Mouse (Mus musculus) ovary, postnatal 14 days (tissue): ENCODE data around the gene Iqgap1.
A peak's percentile ranks its signal among the peaks of the same experiment; 100 is the strongest.

Experiments
- DNase-seq: peaks from one replicate; pipeline ENCODE4 v3.0.0; 2022; ENCODE audit warnings: low spot score

Gene Iqgap1

DNA sequence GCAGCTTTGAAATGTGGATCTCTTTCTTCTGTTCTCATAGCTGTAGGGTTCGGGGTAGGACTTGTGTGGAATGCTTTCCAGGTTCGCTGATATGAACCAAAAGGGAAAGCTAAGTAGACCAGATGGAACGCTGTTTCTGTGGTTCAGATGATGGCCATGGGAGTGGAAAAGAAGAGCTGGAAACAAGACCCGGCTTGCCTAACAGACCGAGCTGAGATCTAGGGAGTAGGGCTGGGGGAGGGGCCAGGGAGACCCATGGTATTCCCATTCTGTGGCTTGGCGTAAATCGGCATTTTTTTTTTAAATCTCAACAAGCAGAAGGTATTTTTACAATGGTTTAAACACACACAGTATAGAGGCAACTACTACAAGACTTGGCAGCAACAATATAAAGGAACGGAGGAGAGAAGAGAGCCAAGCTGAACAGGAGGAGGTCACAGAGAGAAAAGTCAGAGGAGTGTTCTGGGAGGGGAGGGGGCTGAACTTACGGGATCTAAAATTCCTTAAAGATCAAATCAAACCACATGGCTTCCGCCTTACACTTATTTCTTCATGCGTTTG lies at the start of gene Iqgap1:
Iqgap1 (minus strand) TSS at position 132 of the 561 bp plus-strand sequence.
- no peak for DNase-seq

DNA sequence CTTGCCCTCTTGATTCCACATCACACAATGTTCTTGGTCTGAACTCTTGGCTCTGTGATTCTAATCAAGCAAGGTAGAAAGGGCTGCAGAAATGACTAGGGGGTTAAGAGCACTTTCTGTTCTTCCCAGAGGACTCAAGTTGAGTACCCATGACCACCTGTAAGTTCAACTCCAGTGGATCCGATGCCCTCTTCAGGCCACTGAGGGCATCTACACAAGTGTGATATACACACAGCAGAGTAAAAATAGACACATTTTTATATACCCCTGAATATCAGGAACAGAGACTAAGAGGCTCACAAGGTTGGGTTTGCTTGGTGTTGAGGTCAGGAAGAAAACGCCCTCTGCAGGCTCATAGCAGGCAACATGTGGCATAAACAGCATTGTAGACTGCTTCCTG lies 47.9 kb upstream of the Iqgap1 start:
- DNase-seq: no peak

DNA sequence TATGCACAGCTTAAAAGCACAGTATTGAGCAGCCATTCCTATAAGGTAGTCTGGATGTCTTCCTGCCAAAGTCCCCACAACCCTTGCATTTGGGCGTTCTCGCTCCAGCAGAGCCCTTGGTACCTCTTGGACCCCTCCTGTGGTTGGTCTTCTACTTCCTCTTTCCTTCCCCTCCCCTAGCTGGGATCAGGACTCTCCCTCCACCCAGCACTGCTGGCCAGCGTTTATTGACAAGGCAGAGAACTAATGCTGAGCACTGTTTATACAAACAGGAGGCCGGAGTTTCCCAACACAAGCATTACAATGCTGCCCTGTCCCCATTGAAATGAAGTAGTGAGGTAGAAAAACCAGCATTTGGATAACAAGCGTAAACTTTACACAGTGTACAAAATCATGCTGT lies 47.3 kb upstream of the Iqgap1 start:
- no peak for DNase-seq

DNA sequence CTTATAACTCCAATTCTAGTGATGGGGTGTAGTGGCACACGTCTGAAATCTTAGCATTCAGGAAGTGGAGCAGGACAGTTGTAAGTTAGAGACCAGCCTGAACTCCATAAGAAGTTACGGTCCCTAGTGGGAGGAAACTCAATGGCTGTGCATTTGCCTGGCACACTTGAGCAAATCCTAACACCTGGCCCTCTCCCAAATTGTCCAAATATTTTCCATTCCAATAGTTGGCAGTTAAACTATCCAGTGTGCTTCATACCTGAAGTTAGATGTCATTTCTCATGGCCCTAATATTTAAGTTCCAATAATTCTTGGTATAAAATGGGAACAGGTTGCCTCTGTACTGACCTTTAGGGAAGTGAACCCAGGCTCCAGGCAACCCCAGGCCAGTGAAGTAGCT lies 42.9 kb upstream of the Iqgap1 start:
- no peak for DNase-seq

DNA sequence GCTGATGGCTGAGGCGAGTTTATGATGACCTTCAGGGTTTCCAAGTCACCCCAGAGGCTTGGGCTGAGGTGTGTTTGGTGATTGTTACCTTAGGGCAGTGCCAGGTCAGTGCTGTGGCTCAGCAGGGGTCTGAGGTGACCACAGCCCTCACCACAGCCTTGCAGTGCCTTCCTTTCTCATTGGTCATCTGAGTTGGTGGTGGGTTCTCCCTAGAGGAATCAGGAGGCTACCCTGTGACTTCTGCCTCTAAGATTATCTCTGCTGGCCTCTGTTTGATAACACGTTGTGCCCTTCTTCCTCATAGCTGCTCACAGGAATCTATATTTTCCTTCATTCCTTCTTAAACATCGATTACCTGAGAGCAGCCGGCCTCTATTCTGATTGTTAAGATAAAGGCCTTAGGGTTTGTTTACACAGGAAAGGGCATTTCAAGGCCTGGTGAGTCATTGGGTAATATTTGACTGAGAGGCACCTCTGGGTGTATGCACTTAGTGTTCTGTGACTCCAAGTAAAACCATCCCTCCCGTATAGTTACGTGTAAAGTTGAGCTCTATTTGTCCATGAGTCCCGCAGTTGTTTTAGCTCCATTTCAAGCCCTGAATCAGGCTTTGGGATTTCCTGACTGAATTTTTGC lies 40.9 kb upstream of the Iqgap1 start:
- DNase-seq: no peak

DNA sequence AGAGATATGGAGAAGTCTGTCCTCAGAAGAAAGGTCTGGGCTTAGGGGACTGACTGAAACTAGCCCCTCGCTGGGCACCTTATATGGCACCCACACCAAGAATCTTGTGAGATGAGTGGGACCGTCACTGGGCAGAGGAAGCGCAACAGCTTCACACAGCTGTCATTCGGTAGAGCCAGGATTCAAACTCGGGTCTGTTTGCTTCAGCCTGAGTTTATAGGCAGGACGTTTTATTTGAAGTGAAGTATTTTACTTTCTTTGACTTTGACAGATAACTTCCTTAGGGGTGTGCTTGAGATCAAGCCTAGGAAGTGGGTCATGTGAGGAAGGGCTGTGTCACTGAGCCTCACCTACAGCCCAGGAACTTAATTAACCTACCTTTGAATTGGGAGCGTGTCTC lies 39.7 kb upstream of the Iqgap1 start:
- no peak for DNase-seq

DNA sequence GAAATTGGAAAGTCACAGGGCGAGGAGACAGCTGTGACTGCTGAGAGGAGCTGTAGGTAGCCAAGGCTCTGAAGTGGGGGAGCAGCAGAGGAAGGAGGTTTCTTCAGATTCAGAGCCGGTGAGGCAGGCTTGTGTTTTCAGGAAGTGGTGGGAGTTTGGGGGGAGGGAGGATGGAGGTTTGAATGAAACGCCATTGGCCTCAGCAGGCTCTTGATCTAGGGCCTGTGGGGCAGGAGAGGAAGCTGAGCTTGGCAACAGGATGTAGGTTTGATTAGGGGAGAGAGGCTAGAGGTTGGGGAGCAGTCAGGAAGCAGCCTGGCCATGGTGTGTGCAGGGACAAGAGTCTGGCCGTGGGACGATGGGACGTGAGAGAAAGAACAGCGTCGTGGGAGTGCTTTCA lies 39.1 kb upstream of the Iqgap1 start:
- no peak for DNase-seq

DNA sequence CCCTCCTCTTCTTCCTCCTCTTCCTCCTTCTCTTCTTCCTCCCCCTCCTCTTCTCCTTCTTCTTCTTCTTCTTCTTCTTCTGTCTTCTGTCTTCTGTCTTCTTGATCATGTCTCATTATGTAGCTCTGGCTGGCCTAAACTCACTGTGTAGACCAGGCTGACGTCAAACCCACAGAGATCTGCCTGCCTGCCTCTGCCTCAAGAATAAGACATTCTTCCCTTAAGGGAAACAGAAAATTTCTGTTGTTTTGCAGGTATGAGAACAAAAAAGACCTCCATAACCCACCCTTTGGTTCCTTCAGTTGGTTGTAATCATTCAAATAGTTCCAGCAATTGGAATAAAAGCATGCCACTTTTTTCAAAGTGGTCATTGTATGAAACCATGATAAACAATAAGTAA lies 38.4 kb upstream of the Iqgap1 start:
- DNase-seq: no peak

DNA sequence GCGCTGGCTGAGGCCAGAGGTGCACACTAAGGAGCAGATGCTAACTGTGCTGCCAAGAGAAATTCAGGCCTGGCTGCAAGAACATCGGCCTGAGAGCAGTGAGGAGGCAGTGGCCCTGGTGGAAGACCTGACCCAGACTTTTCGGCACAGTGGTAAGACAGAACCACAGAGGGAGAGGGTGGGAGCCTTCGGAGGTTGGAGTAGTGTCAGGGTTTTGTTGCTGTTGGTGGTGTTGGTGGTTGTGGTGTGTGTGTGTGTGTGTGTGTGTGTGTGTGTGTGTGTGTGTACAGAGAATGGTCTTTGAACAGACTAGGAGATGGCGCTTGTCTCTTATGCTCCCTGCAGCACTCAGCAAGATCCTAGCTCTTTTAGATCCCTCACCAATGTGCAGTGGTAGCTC lies 37.7 kb upstream of the Iqgap1 start:
- no peak for DNase-seq

DNA sequence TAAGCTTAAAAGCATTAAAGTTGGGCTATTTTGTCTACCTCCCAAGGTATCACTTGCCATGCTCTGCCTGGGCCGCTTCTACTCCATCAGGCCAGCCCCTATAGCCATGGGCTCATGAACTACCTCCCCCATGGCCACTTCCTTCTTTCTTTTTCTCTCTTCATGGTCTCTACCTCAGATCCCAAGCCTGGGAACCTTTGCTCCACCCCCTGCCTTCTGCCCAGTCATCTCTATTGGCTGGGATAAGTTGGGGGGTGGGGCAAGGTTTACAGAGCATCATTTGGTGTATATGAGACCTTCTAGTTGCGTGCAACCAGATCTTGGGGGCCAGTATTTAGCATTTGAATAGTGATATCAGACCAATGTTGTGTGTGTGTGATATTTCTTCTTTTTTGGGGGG lies 36.7 kb upstream of the Iqgap1 start:
- no peak for DNase-seq

DNA sequence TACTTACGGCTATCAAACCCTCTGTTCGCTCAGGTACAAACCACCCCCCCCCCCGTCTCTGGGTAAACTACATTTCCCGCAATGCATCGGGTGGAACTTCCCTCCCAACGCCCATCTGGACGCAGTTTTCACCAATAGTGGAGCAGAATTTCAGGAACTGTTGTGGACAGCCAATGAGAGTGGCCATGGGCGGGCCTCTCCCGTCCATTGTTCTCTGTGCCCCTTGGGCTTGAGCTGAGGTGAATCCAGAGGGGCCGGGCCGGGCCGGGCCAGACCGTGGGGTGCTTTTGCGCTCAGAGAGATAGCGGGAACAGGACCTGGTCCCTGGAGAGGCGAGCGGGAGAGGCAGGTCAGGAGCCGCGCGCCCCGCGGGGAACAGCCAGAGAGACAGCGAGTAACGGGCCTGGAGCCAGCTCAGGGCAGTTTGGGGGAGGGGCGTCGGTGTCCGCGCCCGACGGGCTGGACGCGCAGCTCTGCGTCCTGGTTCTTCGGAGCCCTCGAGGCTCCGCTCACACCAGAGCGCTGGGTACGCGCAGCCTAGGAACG lies 35.0 kb upstream of the Iqgap1 start, which contains the start of gene Zscan2:
Zscan2 (plus strand) TSS at position 192 of the 546 bp plus-strand sequence.
- peak; percentile 73 for DNase-seq

DNA sequence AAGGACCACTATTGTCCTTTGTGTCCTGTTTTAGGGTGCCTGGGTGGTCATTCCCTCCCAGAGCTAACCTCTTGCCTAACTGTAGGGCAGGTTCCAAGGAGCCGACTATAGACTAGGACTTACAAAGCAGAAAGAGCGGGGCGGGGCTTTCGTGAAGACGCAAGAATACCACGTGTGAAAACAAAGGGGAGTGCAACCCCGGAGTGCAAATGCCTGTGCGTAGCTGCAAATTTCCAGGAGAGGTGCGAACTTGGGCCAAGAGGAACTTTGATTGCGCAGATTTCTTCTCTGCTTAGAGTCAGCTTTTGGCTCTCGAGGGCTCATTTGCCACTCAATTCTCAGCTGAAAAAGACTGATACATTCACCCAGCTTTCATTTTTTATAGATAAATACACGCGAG lies 34.5 kb upstream of the Iqgap1 start:
- peak; percentile 36 for DNase-seq

DNA sequence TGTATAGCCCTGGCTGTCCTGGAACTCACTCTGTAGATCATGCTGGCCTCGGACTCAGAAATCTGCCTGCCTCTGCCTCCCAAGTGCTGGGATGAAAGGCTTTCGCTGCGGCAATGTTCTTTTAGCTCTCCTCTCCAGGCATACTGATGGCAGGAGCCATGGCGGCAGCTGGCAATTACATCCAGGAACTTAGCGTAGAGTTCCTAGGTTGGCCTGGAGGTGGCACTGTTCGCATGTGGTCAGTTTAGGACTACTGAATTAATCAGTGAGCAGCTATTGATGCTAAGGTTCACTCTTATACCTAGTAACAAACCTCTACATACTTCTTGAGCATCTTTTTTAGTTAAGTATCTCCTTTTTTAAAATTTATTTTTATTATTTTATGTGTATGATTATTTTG lies 31.4 kb upstream of the Iqgap1 start:
- DNase-seq: peak; percentile 73

DNA sequence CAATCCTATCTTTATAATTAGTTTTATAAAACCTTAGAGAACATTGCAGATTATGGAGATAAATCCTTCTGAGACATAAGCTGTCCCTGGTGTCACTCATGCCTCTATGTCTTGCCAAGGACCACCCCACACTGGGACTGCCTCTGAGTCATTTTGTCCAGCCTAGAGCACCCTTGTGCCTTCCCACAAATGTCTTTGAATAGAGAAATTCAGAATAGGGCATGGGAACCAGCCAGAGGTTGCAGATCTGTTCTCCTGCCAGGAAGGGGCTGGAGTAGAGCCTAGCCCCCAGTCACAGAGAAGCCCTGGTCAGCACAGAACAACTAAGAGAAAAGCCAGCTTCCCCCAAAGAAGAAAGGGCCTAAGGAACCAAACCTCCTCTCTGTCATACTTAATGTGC lies 29.5 kb upstream of the Iqgap1 start:
- DNase-seq: no peak

DNA sequence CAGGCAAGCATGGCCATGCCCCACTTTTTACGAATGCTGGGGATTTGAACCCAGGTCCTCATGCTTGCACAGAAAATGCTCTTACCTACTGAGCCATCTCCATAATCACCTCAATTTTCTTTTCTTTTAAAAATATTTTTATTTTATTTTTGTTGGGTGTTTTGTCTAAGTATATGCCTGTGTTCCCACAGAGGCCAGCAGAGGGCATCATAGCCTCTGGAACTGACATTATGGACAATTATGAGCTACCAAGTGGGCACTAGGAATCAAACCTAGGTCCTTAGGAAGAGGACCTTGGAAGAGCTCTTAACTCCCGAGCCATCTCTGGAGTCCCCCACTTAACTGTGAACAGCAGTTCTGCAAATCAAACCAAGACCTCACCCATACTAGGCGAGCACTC lies 27.4 kb upstream of the Iqgap1 start:
- DNase-seq: no peak

DNA sequence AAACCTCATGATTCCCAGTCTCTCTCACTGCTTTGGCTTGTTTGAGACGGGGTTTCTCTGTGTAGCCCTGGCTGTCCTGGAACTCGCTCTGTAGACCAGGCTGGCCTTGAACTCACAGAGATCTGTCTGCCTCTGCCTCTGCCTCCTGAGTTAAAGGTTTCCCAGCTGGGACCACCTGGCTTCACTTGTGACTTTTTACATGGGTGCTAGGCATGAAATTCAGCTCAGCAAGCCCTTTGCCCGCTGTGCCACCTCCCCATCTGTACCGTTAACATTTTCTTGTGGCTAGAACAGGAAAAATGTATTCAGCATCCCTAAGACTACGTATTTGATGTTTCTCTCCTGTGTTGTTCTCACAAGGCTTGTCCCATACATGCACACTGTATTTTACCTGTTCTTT lies 24.7 kb upstream of the Iqgap1 start:
- no peak for DNase-seq

GRCm38 (mm10) chr7:80849710-80850109 lies 23.9 kb upstream of the Iqgap1 start:
- peak; percentile 33 for DNase-seq

GRCm38 (mm10) chr7:80849267-80849666 lies 23.5 kb upstream of the Iqgap1 start:
- no peak for DNase-seq

DNA sequence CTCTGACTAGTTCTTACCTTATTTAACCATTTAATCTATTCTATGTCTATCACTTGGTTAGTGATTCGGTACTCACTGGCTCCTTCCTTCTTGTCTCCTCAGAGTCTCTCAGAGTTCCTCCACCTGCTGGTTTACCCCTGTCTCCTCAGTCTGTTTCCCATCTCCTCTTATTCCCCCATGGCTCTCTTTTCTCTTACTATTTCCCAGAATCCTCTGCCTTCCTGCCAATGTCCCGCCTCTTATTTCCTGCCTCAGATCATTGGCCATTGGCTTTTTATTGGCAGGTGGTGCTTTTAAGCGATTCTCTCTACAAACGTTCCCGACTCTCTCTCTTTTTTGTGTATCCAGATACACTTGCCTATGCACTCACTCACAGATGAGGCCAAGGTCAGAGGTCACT lies 20.9 kb upstream of the Iqgap1 start:
- no peak for DNase-seq

- DNase-seq: no peak
These were observed 20.5 kb upstream of the Iqgap1 start for GRCm38 (mm10) chr7:80846280-80846678.

DNA sequence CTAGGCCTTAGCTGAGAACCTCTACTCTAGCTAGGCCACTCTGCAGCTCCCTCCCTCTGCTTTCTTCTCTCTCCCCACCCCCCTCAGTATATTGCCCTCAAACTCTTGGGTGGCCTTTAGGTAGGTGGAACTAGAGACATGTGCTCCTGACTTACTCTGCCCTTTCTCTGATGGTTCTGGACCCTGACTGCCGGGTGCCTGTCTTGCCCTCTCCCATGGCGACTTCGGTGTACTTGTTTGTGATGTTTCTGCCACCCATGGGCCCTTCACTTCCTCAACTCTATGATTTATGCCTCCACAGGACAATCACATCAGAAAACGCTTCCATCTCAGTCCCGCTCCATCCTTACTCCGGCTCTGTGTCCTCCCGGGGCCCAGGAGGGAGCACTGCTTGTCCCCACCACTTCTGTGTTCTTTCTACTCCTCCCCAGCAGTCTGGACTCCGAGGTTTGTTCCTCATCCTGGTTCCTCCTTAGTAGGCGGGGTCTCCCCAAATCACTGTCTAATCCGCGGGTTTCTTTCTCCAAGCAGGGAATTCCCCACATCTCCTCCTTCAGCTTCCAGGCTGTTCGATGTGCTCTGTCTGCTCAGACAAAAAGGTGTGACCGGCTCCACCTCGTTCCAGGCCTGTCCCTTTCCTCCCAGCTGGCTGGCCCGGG lies 20.0 kb upstream of the Iqgap1 start:
- DNase-seq: no peak

DNA sequence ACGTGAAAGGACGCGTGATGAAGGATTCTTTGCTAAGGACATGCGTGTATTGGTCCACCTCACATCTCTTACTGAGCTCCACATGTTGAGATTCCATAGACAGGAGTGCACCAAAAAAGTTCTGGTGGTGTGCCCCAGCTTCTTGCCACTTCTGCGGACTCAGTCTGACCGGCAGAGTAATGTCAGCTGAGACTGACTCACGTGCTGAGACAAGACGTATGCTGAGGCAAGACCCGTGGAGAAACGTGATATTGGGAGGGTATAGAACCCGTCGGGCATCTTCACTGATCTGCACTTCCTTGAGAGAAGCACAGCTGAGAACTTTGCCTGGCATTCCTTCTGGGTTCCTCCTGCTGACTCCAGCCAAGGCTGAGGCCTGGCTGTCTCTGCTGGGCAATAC lies 18.9 kb upstream of the Iqgap1 start:
- no peak for DNase-seq

DNA sequence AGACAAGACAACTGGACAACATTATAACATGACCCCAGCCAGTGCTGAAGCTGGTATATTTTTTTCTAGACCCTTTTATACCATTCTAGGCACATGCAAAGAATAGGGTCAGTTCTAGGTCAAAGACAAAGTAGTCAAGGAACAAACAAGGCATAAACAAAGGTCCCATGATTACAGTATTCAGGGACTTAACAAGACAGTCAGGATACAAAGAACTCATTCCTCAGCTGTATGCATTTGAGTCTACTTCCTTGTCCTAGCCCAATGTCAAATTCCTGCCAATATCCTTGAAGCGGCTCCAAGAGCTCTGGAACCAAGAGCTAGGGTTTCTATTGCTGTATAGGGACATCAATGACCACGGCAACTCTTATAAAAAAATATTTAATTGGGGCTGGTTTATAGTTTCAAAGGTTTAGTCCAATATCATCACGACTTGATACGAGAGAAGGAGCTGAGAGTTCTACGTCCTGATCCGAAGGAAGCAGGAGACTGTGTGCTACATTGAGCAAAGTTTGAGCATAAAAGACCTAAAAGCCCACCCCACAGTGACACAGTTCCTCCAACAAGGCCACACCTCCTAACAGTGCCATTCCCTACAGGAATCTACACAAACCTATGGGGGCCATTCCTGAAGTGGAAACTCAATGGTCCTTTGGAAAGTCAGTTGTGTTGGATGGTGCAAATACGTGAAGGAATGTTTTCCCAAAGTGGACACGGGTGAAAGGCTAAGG lies 18.3 kb upstream of the Iqgap1 start:
- DNase-seq: no peak
